Mouse (Mus musculus) fat pad, adult 2 months (tissue): ENCODE data around the gene Myo1e.

Source experiments
- DNase-seq: peaks from one replicate; pipeline ENCODE4 v3.0.0-alpha.2; 2011; ENCODE audit warnings: low read depth, low spot score; ENCODE audit errors: extremely low read depth

Gene Myo1e

DNA sequence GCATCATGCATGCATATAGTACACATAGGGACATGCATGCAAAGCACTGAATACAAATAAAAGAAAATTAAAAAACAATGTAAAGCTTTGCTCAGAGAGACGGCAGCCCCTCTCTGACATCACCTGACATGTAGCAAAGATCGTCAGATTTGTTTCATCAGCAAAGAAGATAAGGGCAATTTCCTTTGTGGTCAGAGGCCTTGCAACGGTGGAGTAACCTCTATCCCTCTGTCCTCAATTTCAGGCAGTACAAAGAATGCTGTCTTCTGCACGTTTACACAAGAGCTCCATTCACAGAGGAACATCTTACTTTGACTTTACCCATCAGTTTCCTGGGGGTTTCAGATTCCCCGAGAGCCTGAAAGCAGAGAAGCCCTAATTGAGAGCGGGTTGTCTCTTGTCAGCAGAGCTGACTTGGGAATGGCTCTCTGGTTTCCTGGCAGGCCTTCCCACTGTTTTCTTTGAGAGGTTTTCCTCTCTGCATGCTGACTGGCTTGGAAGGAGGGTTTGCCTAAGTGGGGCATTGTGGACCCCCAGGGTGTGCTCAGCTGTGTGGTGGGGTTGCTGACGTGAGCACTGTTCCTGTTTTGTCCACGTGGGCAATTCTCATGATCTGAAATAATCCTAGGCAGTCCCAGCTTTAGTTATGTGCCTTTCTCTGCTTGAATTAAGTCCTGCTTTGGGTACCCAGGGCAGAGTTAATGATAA is 144.6 kb downstream of the Myo1e start:
- no peak for DNase-seq

DNA sequence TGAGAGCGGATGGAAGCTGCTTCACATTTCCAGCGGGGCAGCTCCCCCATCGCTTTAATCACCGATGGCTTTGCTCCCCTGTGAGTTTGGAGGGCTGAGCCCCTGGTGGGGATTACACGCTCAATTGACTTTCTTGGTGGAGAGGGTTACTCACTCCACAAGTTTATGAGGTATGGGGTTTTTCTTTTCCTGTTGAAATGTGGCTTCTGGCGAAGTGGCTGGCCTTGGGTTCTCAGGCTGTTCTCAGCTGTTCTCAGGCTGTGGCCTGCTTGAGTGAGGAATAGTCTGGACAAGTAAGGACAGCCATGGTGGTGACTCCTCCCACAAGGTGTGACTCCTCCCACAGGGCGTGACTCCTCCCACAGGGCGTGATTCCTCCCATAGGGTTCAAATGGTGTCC is 149.1 kb downstream of the Myo1e start:
- no peak for DNase-seq

DNA sequence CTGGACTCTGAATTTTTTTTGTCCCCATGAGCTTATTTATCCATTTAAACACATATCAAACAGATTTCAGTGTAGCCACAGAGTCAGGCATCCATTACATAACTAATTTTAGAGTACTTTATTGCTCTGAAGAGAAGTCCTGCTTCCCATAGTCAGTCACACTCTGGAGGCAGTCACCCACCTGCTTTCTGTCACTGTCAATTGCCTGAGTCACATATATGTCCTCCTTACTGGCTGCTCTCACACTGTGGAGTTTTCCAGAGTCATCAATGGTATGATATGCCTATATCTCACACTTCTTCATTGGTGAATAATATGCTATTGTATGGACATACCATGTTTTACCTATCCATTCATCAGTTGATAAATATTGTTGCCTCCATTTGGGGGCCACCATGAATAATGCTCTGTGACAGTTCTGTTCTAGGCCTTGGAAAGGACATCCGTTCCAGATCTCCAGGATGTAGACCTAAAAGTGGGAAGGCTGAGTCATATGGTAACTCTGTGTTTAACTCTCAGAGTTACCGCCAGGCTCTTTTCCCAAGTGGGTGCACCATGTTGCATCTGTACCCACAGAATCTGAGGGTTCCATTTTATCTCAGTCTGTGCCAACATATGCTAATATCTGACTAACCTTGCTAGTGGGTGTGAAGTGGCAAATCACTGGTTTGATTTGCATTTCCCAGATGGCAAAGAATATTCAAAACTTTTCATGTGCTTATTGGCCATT is 152.4 kb downstream of the Myo1e start:
- DNase-seq: no peak

DNA sequence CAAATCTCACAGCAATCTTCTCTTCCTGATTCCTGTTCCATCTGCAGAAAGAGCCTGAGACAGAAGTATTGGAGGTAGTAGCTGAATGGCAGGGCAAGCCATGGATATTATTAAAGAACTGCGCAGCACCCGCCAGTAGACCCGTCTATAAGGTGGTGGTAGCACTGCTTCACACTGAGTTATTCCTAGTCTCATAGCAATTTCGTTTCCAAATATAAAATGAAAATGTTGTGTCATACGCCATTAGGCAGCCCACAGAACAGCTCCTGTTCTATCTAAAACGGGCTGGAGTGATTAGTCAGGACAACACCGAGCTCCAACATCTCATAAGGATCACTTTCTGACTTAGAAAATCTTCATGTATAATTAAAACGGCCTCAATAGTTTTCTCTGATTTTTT is 157.6 kb downstream of the Myo1e start:
- DNase-seq: no peak

DNA sequence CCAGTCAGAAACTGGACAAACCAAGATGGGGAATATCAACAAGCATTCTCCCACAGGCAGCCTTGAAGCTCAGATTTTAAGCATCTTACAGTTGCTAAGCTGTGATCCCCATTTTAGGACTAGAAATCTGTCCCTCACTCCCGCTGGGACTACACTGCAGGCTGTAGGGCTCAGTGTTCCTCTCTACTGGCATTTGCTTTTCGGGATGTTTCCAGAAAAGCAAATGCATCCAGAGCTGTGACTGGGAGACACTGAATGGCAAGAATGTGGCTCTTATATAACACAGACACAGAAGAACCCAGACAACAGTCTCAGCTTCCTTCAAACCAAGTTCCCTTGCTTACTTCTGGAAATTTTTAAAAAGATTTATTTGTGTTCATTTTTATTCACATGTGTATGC is 158.8 kb downstream of the Myo1e start:
- no peak for DNase-seq

DNA sequence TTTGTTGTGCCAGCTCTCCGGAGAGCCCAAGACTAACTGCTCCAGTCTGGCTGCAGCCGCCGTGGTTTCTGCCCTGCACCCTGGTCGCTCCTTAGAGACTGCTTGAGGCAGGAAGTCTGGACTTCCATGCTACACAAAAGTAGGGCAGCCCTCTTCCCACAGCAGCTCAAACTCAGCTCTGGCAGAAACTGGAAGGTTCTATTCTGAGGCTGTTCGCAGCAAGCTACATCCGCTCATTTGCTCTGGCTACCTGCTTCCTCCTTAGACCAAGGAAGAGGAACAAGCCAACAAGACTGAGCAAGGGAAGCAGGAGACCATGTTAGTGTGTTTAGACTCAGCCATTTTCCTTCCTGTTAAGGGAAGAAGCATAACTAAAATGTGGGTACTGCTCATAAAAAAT is 159.7 kb downstream of the Myo1e start:
- DNase-seq: no peak

DNA sequence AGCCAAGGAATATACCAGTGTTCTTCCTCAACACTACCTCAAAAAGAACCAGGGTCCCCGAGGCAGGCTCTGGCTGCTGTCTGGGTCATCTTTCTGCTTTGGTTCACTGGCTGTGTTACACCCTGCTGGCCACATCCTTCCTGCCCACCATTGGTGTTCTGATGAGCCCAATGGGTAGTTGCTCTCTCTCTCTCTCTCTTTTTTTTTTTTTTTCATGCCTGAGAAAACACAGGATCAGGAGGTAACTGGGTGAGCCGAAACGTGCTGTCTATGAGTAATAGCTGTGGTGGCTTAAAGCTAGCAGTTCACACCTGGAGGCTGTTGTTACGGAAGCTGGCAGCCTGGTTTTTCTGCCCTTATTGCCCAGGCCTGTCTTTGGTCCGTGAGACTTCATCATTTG is 164.5 kb downstream of the Myo1e start:
- peak; percentile 73 for DNase-seq

DNA sequence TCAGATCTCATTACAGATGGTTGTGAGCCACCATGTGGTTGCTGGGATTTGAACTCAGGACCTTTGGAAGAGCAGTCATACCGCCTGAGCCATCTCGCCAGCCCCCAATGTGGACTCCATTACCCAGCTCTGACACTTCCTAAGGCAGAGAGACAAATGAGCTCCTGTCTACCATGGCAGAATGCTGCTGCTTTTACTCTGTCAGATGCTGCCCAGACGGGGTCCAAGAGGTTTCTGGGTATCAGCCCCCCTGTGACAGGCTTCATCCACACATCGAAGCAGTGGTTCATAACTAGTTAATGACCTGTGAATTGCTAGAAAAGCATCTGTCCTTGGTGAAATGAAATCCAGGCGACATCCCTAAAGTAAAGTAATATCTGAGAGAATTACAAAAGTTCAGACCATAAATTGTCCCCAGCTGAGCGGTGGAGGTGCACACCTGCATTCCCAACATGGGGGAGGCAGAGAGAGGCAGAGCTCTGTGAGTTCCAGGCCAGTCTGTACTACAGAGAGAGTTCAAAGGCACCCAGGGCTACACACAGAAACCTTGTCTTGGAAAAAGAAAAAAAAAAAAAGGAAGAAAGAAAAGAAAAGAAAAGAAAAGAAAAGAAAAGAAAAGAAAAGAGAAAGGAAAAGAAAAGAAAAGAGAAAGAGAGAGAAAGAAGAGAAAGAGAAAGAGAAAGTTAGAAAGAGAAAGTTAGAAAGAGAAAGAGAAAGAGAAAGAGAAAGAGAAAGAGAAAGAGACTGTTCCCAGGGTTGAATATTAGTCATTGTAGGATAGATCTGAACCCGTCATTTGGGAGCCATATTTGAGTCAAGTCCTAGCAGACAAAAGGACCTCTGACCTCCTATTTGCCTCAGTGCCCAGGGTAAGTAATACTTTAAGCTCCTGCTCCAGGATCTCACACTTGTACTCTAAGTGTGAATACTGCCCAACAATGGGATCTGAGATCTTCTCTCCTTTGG is 172.6 kb downstream of the Myo1e start:
- no peak for DNase-seq

DNA sequence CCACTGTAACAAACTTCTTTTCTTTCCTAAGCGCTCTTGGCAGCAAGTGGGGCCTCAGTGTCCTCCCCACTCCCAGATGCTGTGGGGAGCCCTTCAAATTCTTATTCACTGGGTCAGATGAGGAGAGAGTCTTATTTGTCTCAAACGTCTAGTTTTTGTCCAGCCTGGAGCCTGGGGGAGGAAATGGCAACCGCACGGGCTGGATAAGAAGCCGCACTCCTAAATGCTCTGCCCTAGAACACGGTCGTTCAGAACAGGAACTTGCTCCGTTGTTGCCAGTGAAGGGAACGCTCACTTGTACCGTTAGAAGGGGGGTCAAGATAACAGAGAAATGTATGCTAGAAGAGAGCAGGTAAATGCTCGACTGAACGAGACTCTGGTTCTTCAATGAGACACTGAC is 174.9 kb downstream of the Myo1e start:
- DNase-seq: no peak

DNA sequence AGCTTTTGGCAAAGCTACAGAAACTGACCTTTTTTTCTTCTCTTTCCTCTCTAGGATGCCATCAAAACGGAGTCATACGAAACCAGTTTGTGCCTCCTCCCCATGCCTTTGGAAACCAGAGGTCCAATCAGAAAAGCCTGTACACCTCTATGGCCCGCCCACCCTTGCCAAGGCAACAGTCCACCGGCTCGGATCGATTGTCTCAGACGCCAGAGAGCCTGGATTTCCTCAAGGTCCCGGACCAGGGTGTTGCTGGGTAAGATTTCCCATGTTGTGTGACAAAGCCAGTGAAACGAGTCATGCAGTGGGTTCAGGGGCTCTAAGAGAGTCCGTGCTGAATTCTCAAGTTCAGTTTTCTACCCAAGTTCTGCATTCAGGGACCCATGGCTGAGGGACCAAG is 176.6 kb downstream of the Myo1e start:
- DNase-seq: no peak

DNA sequence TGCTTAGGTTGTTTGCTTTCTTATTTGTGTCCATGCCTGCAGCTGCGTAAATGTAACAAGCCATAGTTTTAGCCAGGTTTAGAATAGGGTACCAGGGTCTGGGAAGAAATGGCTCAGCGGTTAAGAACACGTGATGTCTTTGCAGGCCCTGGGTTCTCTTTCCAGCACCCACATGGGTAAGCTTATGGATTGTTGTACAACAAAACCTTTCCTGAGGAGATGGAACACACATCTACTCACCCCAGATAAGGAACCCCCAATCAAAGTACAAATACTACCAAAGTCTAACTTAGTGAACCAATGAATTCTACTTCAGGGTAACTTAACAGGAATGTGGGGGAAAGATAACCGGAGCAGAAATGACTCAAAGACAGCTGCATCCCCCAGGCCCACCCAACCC is 177.3 kb downstream of the Myo1e start:
- no peak for DNase-seq

DNA sequence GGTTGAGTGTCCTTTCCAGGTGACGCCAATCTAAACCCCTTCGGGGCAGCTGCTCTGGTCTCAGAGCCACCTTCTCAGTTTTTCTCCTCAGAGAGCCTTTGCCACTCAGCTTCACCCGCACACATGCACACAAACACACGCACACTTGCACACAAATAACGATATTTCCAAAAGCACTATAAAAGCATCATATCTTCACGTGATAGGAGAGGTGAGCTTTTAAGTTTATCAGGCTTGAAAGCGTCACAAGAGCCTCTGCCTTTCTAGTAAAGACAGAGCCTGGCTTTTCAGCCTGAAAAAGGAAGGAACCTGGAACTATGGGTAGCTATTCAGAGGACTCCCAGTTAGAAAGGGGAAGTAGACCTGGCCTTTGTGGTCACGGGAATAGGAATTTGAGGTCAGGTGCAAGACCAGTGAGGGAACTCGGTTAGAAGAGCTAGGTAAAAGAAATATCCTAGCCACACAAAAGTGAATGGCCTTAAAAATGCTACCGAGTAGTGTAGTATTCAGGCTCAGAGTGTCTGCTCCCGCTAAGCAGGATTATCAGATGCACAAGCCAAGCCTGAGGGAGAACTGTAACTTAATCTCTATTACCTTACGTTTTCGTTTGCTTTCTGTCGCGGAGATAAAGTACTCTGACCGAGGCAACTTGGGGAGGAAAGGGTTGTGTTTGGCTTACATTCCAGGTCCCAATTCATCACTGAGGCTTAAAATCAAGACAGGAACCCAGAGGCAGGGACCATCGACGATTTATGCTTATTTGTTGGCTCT is 178.0 kb downstream of the Myo1e start:
- no peak for DNase-seq

DNA sequence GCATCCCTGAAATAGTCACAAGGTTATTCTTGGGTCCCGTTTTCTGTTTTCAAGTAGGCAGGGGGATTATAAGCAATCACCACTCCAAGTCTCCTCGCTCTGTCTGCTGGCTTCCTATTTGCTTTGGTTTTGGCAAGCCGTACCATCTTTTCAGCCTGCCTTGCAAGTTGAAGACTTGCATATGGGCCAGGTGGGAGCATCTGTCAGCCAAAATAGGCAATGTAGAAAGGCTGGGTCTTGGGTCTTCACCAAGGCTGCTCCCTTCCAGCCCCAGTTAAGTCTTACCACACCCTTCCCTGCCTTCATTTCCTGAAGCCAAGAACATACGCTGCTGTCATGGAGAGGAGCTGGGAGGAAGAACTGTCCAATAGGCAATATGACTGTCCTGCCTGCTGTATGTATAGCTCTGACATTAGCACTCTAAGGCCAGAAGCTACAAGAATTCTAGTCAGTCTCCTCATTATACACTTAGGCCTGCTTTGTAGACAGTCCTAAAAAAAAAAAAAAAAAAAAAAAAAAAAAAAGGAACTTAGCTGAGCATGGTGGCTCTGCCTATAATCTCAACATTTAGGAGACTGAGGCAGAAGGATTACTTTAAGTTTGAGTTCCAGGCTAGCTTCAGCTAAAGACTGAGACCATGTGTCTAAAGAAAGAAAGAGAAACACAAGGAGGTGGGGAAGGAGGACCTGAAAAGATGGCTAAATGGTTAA is 180.4 kb downstream of the Myo1e start:
- DNase-seq: no peak

DNA sequence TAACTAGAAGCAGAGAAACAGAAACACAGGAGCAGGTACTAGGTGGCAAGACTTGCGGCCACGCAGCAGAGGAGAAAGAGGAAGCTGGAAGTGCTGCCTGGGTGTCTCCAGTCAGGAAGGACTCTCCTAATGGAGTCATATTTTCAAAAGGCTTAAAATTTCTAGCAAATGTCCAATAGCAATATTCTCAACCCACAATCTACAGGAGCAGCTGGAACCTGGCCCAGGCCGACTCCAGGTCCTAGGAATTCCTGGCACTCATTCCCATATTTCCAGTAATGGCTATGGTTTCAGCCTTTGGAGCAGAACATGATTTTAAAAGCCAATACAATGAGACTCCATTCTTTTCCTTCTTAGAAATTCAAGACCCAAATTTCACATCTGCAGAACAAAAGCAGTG is 182.4 kb downstream of the Myo1e start:
- no peak for DNase-seq

DNA sequence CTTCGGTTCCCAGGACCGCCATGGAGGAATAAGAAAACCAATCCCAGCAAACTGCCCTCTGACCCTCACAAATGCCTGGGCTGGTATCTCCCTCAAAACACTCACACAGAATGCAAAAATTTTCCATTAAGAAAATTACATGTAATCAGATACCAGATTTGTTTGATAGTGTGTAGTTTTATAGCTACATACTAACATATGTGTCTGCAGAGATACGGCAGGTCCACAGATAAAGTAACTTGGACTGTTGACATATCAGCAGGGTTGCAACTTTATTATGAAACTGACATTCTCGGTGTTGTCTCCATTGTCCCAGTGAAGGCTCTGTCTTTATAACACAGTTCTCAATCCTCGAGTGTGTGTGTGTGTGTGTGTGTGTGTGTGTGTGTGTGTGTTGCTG is 183.9 kb downstream of the Myo1e start:
- DNase-seq: no peak

DNA sequence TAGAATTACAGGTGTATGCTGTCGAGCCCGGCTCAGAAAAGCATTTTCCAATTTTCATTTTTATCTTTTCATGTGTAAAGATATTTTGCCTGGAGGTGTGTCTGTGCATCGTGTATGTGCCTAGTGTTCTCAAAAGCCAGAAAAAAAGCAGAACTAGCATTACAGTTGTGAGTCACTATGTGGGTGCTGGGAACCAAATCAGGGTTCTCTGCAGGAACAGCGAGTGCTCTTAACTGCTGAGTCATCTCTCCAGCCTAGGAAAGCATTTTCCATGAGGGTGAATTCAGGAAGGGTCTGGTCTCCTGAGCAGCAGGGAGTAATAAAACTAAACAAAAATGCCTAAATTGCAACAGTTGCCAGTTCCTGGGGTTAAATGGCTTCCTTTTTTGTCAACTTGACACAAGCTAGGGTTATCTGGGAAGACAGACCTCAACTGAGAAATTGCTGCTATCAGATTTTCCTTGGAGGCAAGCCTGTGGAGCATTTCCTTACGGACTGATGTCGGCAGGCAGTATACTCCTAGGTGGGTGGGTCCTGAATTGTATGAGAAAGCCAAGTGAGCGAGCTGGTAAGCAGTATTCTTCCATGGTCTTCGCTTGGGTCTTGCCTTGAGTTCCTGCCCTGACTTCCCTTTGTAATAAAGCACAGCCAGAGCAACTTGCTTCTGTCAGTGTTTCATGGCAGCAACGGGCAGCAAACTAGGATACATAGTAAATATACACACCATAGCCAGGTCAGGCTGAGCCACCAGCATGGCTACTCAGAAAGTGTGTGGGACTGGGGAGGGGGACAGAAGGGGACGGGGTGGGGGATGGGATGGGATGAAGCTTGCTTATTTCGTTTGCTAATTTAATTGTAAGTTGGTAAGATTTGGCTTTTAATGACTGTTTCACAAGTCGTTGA is 184.8 kb downstream of the Myo1e start:
- DNase-seq: no peak

DNA sequence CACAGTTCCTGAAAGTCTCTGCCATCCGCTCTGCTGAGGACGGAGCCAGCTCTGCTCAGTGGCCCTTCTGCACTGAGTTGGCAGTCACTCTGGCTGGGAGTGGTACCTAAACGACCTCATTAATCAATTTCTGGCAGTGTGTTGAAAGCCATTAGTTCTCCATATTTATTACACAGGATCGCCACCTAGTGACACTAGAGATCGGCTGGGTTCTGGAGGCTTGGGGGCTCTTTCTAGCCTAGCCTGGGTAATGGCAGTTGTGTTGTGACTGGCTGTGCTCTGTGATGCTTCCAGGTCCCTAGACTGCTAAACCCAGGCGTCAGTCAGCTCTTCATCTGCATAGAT is 185.4 kb downstream of the Myo1e start:
- DNase-seq: peak; percentile 46

DNA sequence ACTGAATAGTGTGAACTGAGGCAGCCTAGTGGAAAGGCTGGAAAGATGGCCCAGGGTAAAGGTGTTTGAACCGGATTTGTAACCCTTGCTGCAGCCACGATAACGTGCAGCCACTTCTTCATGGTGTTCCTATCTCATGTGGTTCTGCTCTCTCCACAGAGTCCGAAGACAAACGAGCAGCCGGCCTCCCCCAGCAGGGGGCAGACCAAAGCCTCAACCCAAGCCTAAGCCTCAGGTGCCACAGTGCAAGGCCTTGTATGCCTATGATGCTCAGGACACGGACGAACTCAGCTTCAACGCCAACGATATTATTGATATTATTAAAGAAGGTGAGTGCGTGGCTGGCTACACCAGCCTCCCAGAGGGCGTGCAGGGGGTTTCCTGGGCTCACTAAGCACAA is 188.5 kb downstream of the Myo1e start:
- DNase-seq: no peak

DNA sequence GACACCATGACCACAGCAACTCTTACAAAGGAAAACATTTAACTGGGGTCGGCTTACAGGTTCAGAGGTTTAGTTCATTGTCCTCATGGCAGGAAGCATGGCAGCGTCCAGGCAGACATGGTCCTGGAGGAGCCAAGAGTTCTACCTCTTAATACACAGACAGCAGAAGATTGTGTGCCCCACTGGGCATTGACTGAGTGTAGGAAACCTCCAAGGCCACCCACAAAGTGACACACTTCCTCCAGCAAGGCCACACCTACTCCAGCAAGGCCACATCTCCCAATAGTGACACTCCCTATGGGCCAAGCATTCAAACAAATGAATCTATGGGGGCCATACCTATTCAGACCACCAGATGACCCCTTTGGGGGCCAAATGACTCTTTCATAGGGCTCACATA is 188.9 kb downstream of the Myo1e start:
- no peak for DNase-seq
